Mouse (Mus musculus) frontal cortex, adult (tissue): Measurements from ENCODE around the gene H2afj.

ENCODE experiments used
- ATAC-seq: cut with Nextera tagmentation; 2 replicates; pipeline ENCODE4 v1.9.2; 2017; ENCODE audit warnings: mild to moderate bottlenecking, moderate library complexity, mixed read lengths; ENCODE audit not compliant: low TSS enrichment

The H2afj gene

GRCm38 (mm10) chr6:136847267-136847666 lies 39.2 kb downstream of the H2afj start:
- ATAC-seq, result no peak

DNA sequence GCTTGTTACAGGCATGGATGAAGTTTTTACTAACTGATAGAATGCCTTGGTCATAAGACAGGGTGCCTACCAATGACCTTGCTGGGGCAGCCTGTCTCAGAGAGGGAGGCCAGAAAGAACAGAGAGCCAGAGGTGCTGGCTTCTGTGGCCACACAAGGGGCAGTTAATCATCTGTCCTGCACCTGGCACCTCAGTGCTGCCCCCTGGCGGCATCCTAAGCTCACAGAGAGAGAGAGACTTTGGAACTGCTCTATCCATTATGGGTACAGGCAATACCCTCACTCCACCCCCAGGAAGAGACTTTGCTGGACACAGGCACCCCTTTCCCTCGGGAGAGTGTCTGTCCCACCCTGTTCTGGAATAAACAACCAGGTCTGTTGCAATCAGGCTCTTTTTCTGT lies 39.7 kb downstream of the H2afj start:
- peak; percentile 78 for ATAC-seq

DNA sequence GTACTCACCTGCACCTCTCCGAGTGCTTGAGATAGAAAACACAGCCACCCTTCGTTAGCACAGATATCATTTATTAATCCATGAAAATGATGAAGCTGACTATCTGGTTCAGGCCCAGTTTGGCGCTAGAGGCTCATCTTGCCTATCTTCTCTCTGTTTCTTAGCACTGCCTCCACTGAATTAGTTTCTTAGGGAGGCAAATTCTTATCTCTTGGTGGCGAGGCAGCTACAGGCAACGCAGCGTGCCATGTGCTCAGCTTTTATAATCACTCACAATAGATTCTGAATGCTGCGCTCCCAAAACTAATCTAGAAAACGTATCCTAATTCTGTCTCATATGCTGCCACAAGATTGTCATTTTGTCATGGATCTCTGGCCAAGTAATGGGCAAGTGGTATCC lies 40.4 kb downstream of the H2afj start:
- no peak for ATAC-seq

DNA sequence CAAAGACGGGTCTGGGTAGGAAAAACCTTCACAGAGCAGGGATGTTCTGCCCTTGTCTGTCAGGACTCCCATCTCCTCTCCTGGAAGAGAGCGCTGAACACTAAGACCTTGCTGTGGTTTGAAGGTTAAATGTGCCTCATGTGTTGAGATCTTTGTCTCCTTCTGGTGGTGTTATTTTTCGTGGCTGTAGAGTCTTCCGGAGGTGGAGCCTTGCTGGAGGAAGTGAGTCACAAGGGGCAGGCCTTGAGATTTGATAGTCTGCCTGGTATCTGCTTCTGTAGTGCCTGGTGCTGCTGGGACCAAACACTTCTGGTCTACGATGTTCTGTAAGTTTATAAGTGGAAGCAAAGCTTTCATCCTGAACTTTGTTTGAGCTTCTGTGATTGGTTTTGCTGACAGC lies 40.9 kb downstream of the H2afj start:
- no peak for ATAC-seq

DNA sequence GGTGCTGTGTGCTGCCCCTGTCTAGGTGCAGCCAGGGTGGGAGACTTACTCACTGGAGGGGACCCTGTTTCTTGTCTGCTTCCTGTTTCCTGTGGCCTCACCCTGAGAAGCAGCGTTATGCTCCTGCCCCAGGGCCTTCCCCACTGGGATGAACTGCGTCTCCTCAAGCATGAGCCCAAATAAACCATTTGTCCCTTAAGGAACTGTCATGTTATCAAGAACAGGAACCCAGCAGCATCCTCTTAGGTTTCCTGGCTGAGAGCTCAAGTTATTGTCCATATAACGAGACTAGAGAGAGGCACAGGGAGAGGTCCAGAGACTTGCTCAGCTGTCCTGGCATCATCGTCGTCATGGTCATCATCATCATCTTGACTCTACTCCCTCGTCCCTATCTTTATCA lies 42.2 kb downstream of the H2afj start:
- ATAC-seq, result no peak

DNA sequence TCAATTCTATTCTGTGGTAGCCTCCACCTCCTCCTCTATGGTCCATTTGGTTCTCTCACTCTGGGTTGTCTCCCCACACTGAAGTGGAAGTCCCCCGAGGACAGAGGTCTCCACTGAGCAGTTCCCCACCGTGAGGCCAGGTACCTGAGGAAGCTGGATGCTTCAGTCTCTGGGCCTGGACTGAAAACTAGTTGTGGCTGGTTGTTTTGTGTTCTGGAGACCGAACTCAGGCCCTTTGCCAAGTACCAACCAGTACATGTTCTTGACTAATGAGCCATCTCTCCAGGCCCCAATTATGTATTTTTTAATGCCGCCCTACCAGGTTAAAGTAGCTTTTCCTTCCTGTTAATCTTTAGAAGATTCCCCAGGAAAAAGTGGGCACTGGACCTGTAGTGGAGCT lies 44.3 kb downstream of the H2afj start:
- ATAC-seq, result no peak

- ATAC-seq, result no peak
Observed at GRCm38 (mm10) chr6:136852762-136853161, 44.7 kb downstream of the H2afj start.

GRCm38 (mm10) chr6:136854361-136854781 lies 46.3 kb downstream of the H2afj start:
- ATAC-seq, result no peak

GRCm38 (mm10) chr6:136855183-136855582 lies 47.1 kb downstream of the H2afj start:
- ATAC-seq, result no peak

- no peak for ATAC-seq
Observed at GRCm38 (mm10) chr6:136856071-136856636, 48.1 kb downstream of the H2afj start.

DNA sequence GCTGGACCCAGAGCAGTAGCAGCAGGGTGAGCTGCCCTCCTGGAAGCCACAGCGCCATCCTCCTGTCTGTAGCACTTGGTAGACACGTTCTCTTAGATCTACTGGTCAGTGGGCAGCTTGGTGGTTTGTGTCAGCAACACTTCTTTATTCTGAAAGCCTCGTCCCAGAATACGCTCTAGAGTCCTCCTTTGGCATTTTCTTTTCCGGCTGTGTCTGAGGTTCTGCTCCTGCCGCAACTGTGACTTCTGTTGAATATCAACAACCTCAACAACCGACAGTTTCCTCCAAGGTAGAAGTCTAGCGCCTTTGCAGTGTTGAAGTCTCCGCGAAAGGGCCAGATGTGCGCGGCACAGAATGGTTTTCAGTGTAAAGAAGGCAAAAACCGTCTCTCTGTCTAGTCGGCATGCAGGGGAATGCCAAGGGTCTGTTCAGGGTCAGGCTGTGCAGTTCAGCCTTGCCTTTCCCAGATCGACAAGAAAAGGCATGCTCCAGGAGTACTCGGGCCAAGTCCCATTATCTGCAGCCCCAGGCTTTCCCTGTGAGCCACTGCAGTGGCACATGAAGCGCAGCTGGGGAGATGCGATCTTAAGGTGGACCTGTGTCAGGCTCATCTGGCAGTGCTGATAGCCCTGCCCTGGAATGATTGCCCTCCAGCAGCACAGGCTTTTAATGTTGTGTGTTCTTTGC lies 49.3 kb downstream of the H2afj start, which contains the start of gene Art4:
TSS of gene Art4 (minus strand) at position 548 of the 687 bp plus-strand sequence.
- no peak for ATAC-seq

GRCm38 (mm10) chr6:136857873-136858260 lies 49.8 kb downstream of the H2afj start:
- ATAC-seq, result no peak

- no peak for ATAC-seq
Observed at GRCm38 (mm10) chr6:136858420-136858819, 50.4 kb downstream of the H2afj start.
